Mouse (Mus musculus) cerebellum, postnatal 25 days (tissue): ENCODE data around the gene Rbm33.

Source experiments
- DNase-seq, 2 experiments: peaks; one replicate each; pipeline ENCODE4 v3.0.0; 2021; ENCODE audit warnings: mixed read lengths in 2 of 2

The Rbm33 gene

GRCm38 (mm10) chr5:28464361-28465098 lies 147.6 kb downstream of the Rbm33 start:
- DNase-seq, result peak; percentile 21 to 27

GRCm38 (mm10) chr5:28465099-28465406 lies 148.1 kb downstream of the Rbm33 start:
- DNase-seq, result peak; percentile 28 to 34

- no peak for DNase-seq
These were observed 148.6 kb downstream of the Rbm33 start for GRCm38 (mm10) chr5:28465526-28465925.

- DNase-seq, result no peak
These were observed 149.4 kb downstream of the Rbm33 start for GRCm38 (mm10) chr5:28466351-28466750.

DNA sequence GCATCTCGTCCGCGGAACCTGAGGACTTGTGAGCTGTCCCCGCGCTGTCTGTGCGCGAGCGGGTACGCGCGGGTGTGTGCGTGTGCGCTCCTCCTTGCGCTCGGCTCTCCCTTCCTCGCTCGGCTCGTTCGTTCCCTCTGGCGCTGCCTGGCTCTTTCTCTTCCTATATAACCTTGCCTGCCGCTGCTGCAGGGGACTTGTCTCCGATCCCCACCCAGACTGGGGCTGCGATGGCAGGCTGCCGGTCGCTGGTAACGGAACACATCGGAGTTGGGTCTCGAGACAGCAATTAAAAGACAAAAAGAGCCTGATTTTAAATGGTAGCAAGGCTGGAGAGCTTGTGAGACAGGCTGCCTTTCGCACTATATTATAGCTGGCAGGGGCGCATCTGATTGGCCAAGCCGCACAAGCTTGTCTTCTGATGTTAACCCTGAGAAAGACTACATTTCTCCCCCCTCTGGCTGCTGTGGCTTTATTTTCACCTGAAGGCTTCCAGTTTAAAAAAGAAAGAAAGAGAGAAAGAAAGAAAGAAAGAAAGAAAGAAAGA lies 149.9 kb downstream of the Rbm33 start, which contains the start of gene Shh:
TSS of gene Shh (minus strand) at position 497 of the 547 bp plus-strand sequence.
- DNase-seq, result peak in 1 of 2 experiments; percentile 24
